Mouse (Mus musculus) stomach, embryonic 14.5 days (tissue): ENCODE results near the gene Gm21828. TPM values are rescaled to one million over a fixed set of nuclear protein-coding genes. Genes with fewer than 3 reads are reported as not detected.
"Not testable (repeated sequence)": the region's sequence is repeated elsewhere in the genome, so short reads cannot be mapped to it uniquely, and the experiment has no call there.

Experiments
- ATAC-seq: fragments of 200-750 bp; cut with Nextera tagmentation; 2 replicates; pipeline ENCODE4 v1.8.0; 2017; ENCODE audit warnings: low read depth, moderate TSS enrichment; ENCODE audit not compliant: insufficient number of reproducible peaks, insufficient read depth, low FRiP score
- H3K27ac ChIP-seq: fragments of 300-500 bp; sonication (generic); 2 replicates; pipeline ENCODE4 v1.5.1; 2014; ENCODE audit warnings: mild to moderate bottlenecking, low read length, moderate library complexity, mixed read lengths
- H3K27me3 ChIP-seq: fragments of 300-500 bp; sonication (generic); 2 replicates; pipeline ENCODE4 v1.6.1; 2014; ENCODE audit warnings: low read length, control low read depth, mixed read lengths; ENCODE audit not compliant: control insufficient read depth, insufficient read depth
- H3K36me3 ChIP-seq: fragments of 300-500 bp; sonication (generic); 2 replicates; pipeline ENCODE4 v1.6.1; 2014; ENCODE audit warnings: mild to moderate bottlenecking, control low read depth, low read length, moderate library complexity, mixed read lengths; ENCODE audit not compliant: control insufficient read depth, insufficient read depth
- H3K4me1 ChIP-seq: fragments of 300-500 bp; sonication (generic); 2 replicates; pipeline ENCODE4 v1.6.1; 2014; ENCODE audit warnings: low read length, control low read depth, mixed read lengths; ENCODE audit not compliant: control insufficient read depth, insufficient read depth
- H3K4me2 ChIP-seq: fragments of 300-500 bp; sonication (generic); replicated peaks from 2 replicates; pipeline ENCODE4 v1.6.1; 2014; ENCODE audit warnings: low read depth, low read length, control low read depth
- H3K4me3 ChIP-seq: fragments of 300-500 bp; sonication (generic); 2 replicates; pipeline ENCODE4 v1.5.1; 2014; ENCODE audit warnings: low read depth, low read length, control low read depth
- H3K9ac ChIP-seq: fragments of 300-500 bp; sonication (generic); replicated peaks from 2 replicates; pipeline ENCODE4 v1.6.1; 2014; ENCODE audit warnings: low read depth, mild to moderate bottlenecking, control low read depth, low read length, moderate library complexity, mixed read lengths
- H3K9me3 ChIP-seq: fragments of 300-500 bp; sonication (generic); 2 replicates; pipeline ENCODE4 v1.6.1; 2016; ENCODE audit warnings: low read depth, low read length, control low read depth; ENCODE audit not compliant: control insufficient read depth
- WGBS: fragments of 180-500 bp; shearing (Covaris S2); extraction: QIAGEN DNeasy Blood & Tissue Kit; methylation state at CpG from one replicate; pipeline ENCODE4 v1.1.7; 2014; 5-methylcytosine and 5-hydroxymethylcytosine counted together
- polyA plus RNA-seq: library from polyadenylated mRNA; unstranded; fragments of >200 nt; fragmentation: Nextera tagmentation; extraction: Ambion mirVana; gene quantifications from 2 replicates; pipeline ENCODE4 v1.2.1, GENCODE M21; 2014

Gm21828 gene
- polyA plus RNA-seq, result not detected in 2 replicates

GRCm38 (mm10) chrY:13223828-13224227 is at the start of gene Gm21828:
Gene Gm21828 (minus strand): TSS chrY:13223928.
- no CpG with 5 or more reads among the region's 3 CpGs for WGBS
- H3K36me3 ChIP-seq, H3K27ac ChIP-seq, H3K9ac ChIP-seq, H3K4me1 ChIP-seq, ATAC-seq, H3K4me2 ChIP-seq, H3K27me3 ChIP-seq, H3K9me3 ChIP-seq, H3K4me3 ChIP-seq: not testable (repeated sequence)

DNA sequence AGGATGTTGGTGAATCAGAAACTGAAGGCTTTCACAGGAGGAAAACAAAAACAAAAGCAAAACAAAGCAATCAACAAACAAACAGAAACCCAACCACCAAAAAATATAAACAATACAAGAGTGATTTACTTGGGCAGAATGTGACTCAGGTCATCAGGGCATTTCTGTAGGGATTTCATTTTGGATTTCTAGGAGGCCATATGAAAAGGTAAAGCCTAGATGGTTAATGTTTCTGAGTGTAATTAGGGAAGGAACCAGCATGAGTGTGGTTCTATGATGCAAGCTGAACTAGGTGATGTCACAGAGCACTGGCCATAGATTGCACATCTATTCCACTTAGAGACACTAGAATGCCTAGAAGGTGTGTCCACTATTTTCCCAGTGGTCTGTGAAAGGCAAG is 28.4 kb upstream of the Gm21828 start, which contains the start of the genes Gm21440 and Gm21454:
Gene Gm21440, plus strand, starts transcription at position 301 of the 400 bp plus-strand sequence.
Gene Gm21454, plus strand, starts transcription at position 352 of the 400 bp plus-strand sequence.
- not testable (repeated sequence) for H3K9me3 ChIP-seq, H3K9ac ChIP-seq, ATAC-seq, H3K4me2 ChIP-seq, H3K27me3 ChIP-seq, H3K36me3 ChIP-seq, H3K27ac ChIP-seq, H3K4me3 ChIP-seq, H3K4me1 ChIP-seq

Other genes starting within 250 kb of the Gm21828 start
- not detected in 2 replicates for gene Gm20807, start 181.0 kb downstream of the Gm21828 start, polyA plus RNA-seq
- not detected in 2 replicates for gene Gm21891, start 90.4 kb downstream of the Gm21828 start, polyA plus RNA-seq
- gene Gm21425, start 62.0 kb downstream of the Gm21828 start, polyA plus RNA-seq, result not detected in 2 replicates
- not detected in 2 replicates for gene Gm21440, start 28.5 kb upstream of the Gm21828 start, polyA plus RNA-seq
- not detected in 2 replicates for gene Gm21454, start 28.5 kb upstream of the Gm21828 start, polyA plus RNA-seq
- gene Gm21725, start 125.1 kb upstream of the Gm21828 start, polyA plus RNA-seq, result not detected in 2 replicates
- gene Gm21866, start 241.7 kb upstream of the Gm21828 start, polyA plus RNA-seq, result not detected in 2 replicates